ENCODE assay signal across 8 mouse cellular contexts in the genomic region with DNA sequence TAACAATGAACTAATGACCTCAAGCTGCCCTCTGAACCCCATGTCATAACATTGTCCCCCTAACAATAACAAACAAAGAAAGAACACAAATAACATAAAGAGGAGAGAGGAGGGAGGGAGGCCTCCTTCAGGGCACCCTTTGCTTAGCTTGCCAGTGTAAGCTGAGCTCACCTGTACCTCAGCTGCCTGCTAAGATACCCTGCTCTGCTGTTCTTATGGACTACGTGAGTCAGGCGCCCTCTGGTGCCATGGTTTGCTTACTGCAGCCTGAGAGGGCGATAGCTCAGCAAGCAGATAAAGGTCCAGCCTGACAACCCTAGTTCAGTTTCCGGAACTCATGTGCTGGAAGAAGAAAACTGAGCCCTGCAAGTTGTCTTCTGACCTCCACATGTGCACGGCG.
A peak's percentile ranks its signal among the peaks of the same experiment; 100 is the strongest.
DNase-seq lines count a peak whose midpoint lies in the region; ATAC-seq and TF ChIP-seq lines count a peak whose summit lies in the region.
"Had no signal": no experiment of that assay in that cellular context is flagged by ENCODE, and none has a peak within 500 bp of the region (broad histone marks: within the 10 kb centered on the region; RNA-seq: fewer than 3 reads in every experiment).

No protein-coding gene starts in this region.

- TF ChIP-seq CTCF in MEL (IDR thresholded peaks at IDR 0.05 in 2 of 3, conservative IDR thresholded peaks at IDR 0.05 in 1 of 3; ENCODE audit: control insufficient read depth in 1 of 3, insufficient read depth in 1 of 3, low read depth in 2 of 3, low read length in 3 of 3, poor library complexity in 1 of 3, severe bottlenecking in 1 of 3), result peak; percentile 71 to 79 (median 72)
- peak; percentile 81 for TF ChIP-seq CTCF in stomach, postnatal 0 days (IDR thresholded peaks at IDR 0.05; ENCODE audit: low read depth)

- no peak overlapping the region for H3K27ac ChIP-seq in kidney, embryonic 15.5 days
- H3K27ac ChIP-seq in MEL (ENCODE audit: control insufficient read depth, low read depth, low read length), result no peak overlapping the region
- H3K27ac ChIP-seq in stomach, postnatal 0 days (replicated peaks), result no peak overlapping the region
- H3K27ac ChIP-seq: limb, embryonic 13.5 days had no signal

- no peaks in the 10 kb centered on the region for H3K79me2 ChIP-seq in MEL (ENCODE audit: control insufficient read depth, insufficient read depth, low read length, poor library complexity)

- no peak for TF ChIP-seq POLR2A in MEL (IDR thresholded peaks at IDR 0.05; ENCODE audit: control insufficient read depth in 1 of 2, insufficient read depth in 1 of 2, low read depth in 1 of 2, low read length in 2 of 2, poor library complexity in 1 of 2)

- WGBS in kidney, embryonic 15.5 days, result 79% methylated on average over 6 of the region's 6 CpGs
- WGBS in stomach, postnatal 0 days, result 76% methylated on average over 6 of the region's 6 CpGs

- TF ChIP-seq EP300 in MEL (IDR thresholded peaks at IDR 0.05; ENCODE audit: low read depth in 1 of 2, low read length in 2 of 2), result no peak
- no peak for TF ChIP-seq EP300 in stomach, postnatal 0 days (optimal IDR thresholded peaks at IDR 0.05)

- H3K9ac ChIP-seq in kidney, embryonic 15.5 days, result no peak overlapping the region
- no peak overlapping the region for H3K9ac ChIP-seq in MEL (ENCODE audit: control insufficient read depth, low read depth, low read length, poor library complexity, severe bottlenecking)
- H3K9ac ChIP-seq in stomach, postnatal 0 days (ENCODE audit: low read length), result no peak overlapping the region
- H3K9ac ChIP-seq: limb, embryonic 13.5 days had no signal

- H3K4me3 ChIP-seq in kidney, embryonic 15.5 days (replicated peaks), result no peak overlapping the region
- no peak overlapping the region for H3K4me3 ChIP-seq in MEL (ENCODE audit: control insufficient read depth in 1 of 2, insufficient read depth in 1 of 2, low read depth in 2 of 2, low read length in 2 of 2)
- no peak overlapping the region for H3K4me3 ChIP-seq in stomach, postnatal 0 days (ENCODE audit: low read depth, low read length)
- H3K4me3 ChIP-seq: limb, embryonic 13.5 days had no signal

- peak; percentile 59 for DNase-seq in kidney, adult 18-20 months
- DNase-seq in CD4-positive helper T cell, adult 2 months (ENCODE audit: low read depth, low spot score), result peak; percentile 54
- DNase-seq in MEL (ENCODE audit: low read depth, low spot score), result peak; percentile 69
- peak; percentile 56 to 62 for DNase-seq in kidney, postnatal 25 days
- peak; percentile 76 for DNase-seq in stomach, postnatal 0 days (ENCODE audit: low spot score)
- no peak for DNase-seq in yolk sac, embryonic 10.5 days (ENCODE audit: low spot score)

- H3K36me3 ChIP-seq in kidney, embryonic 15.5 days, result no peaks in the 10 kb centered on the region
- H3K36me3 ChIP-seq in MEL (ENCODE audit: control insufficient read depth in 1 of 2, insufficient read depth in 2 of 2, low read length in 2 of 2), result no peaks in the 10 kb centered on the region
- H3K36me3 ChIP-seq in stomach, postnatal 0 days (ENCODE audit: control insufficient read depth, insufficient read depth, low read length), result no peaks in the 10 kb centered on the region
- H3K36me3 ChIP-seq: limb, embryonic 13.5 days had no signal

- ATAC-seq in kidney, embryonic 15.5 days (replicated peaks; ENCODE audit: low FRiP score), result no peak
- peak; percentile 41; the same call in 1 of the 2 replicates for ATAC-seq in stomach, postnatal 0 days (ENCODE audit: low FRiP score, low TSS enrichment)

- H3K4me1 ChIP-seq in kidney, embryonic 15.5 days, result peaks cover 17% of the 10 kb centered on the region
- no peaks in the 10 kb centered on the region for H3K4me1 ChIP-seq in MEL (ENCODE audit: control insufficient read depth in 1 of 2, insufficient read depth in 2 of 2, low read length in 2 of 2)
- peaks cover 5% of the 10 kb centered on the region; the same call in 1 of the 2 replicates for H3K4me1 ChIP-seq in stomach, postnatal 0 days (replicated peaks; ENCODE audit: control insufficient read depth, insufficient read depth)

- peak; percentile 54 for TF ChIP-seq RAD21 in MEL (IDR thresholded peaks at IDR 0.05; ENCODE audit: low read depth, low read length)

- H3K9me3 ChIP-seq in kidney, embryonic 15.5 days (replicated peaks), result no peaks in the 10 kb centered on the region
- no peaks in the 10 kb centered on the region for H3K9me3 ChIP-seq in MEL (replicated peaks; ENCODE audit: insufficient read depth, low read length)
- H3K9me3 ChIP-seq in stomach, postnatal 0 days (ENCODE audit: control insufficient read depth, low read length), result no peaks in the 10 kb centered on the region
- H3K9me3 ChIP-seq: limb, embryonic 13.5 days had no signal

- no peak overlapping the region for H3K4me2 ChIP-seq in kidney, embryonic 15.5 days
- H3K4me2 ChIP-seq in stomach, postnatal 0 days (replicated peaks; ENCODE audit: low read depth), result no peak overlapping the region
- H3K4me2 ChIP-seq: limb, embryonic 13.5 days had no signal

- H3K27me3 ChIP-seq in kidney, embryonic 15.5 days, result no peaks in the 10 kb centered on the region
- peaks cover 0 to 4% of the 10 kb centered on the region in 2 experiments; a peak in 1 of 4 replicates for H3K27me3 ChIP-seq in MEL (ENCODE audit: control insufficient read depth in 1 of 2, insufficient read depth in 2 of 2, low read length in 2 of 2)
- H3K27me3 ChIP-seq in stomach, postnatal 0 days (ENCODE audit: control insufficient read depth, insufficient read depth, low read length), result no peaks in the 10 kb centered on the region
- H3K27me3 ChIP-seq: limb, embryonic 13.5 days had no signal

TF ChIP-seq in MEL, 35 proteins besides CTCF, POLR2A, EP300 and RAD21:
- TF ChIP-seq SMC3 (IDR thresholded peaks at IDR 0.05; ENCODE audit: low read depth, low read length), result peak; percentile 76
- TF ChIP-seq CHD1 (IDR thresholded peaks at IDR 0.05; ENCODE audit: low read depth, low read length), result no peak
